Mouse (Mus musculus) gastrocnemius, postnatal 25 days (tissue): ENCODE measurements around the gene Gm20425. TPM values are rescaled to one million over a fixed set of nuclear protein-coding genes. Genes with fewer than 3 reads are reported as not detected.

Experiments used
- DNase-seq: peaks from one replicate; pipeline ENCODE4 v3.0.0; 2022
- long read RNA-seq, 2 experiments: library from polyadenylated mRNA; stranded (forward); transcript quantifications; one replicate each; pipeline ENCODE4 v2.0.0; 2021
- total RNA-seq, 2 experiments: library from RNA; stranded (reverse); gene quantifications; 1 replicate in 1 of 2; 2 replicates in 1 of 2; pipeline ENCODE4 v1.2.3; 2021

The Gm20425 gene
- 1 to 10 TPM in 1 of 2 experiments, not detected in 1; 5.6 TPM for total RNA-seq
- long read RNA-seq, experiment 1 = 0 reads
- long read RNA-seq, experiment 2 = 0 reads

DNA sequence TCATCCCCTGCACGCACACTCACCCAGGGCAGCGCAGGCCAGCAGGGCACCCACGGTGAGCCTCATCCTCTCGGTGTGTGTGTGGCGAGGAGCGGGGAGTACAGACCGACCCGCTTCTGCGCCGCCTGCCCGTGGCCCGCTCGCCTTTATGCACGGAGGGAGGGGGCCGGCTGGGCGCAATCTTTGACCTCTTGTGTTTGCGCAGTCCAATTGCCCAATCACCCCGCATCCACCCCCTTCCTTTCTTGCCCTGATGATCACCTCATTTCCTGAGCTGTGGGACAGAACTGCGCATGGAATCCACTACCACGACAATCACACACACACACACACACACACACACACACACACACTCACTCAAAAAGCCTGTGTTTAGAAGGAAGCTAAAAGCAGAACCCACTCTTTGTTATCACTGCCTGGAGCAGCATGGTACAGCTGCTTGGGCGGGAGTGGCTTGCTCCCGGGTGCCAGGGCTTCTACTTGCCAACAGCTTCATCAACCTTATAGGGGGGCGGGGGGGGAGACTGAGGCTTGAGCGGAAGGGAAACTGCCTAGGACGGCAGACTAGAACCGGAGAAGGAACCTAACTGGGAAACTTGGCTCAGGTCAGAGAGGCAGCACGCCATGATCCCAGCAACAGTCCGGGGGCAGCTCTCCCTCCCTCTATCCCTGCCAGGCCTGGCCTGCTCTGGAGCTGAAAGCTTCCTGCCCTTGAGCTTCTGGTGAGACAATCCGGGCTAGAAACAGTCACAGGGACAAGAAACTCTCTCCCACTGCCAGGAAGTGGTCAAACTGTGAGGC is at the start of gene Gm20425, which contains the start of gene Trf:
Gene Gm20425, minus strand, starts transcription at position 157 of the 801 bp plus-strand sequence.
Gene Trf, minus strand, starts transcription at position 294 of the 801 bp plus-strand sequence.
- peak; percentile 35 for DNase-seq

DNA sequence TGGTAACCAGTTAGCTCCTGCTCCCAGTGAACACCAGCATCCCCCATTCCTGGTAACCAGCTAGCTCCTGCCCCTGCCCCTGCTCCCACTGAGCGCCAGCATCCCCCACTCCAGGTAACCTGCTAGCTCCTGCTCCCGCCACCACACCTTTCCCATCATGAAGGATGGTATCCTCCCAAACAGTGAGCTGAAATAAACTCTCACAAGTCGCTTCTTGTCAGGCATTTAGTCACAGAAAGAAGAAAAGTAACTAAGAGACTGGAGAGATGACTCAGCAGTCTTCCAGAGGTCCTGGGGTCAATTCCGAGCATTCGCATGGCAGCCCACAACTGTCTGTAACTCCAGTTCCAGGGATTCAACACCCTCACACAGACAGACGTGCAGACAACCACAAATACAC is 46.8 kb upstream of the Gm20425 start:
- no peak for DNase-seq

DNA sequence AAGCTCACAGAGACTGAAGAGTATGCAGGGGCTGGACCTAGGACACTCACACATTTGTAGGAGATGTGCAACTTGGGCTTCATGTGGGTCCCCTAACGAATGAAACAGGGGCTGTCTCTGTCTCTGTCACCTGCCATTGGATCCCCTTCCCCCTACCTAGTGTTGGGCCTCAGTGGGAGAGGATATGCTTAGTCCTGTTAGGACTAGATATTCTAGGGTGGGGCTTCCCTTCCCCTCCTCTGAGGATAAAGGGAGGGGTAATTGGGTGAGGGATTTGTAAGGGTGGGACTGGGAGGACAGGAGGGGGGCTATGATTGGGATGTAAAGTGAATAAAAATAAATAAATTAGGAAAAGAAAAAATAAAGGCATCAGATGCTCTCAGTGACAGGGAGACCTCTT is 45.6 kb upstream of the Gm20425 start:
- no peak for DNase-seq

DNA sequence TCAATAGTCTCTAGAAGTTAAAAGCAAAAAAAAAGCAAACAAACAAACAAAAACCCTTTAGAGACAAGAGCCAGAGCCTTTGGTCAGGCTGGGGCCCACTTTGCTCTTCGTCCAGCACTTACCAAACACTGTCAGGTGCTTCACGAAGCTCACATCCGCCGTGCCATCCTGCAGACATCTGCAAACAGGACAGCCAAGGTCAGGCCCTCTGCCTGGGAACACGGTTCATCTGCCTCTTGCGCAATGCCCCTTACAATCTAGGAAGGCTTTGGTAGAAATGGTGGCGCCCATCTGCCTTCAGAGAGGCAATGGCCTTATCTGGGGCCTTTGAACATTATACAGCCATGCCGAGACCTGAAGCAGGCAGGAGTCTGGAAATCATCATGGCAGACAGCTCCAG is 44.7 kb upstream of the Gm20425 start:
- no peak for DNase-seq

DNA sequence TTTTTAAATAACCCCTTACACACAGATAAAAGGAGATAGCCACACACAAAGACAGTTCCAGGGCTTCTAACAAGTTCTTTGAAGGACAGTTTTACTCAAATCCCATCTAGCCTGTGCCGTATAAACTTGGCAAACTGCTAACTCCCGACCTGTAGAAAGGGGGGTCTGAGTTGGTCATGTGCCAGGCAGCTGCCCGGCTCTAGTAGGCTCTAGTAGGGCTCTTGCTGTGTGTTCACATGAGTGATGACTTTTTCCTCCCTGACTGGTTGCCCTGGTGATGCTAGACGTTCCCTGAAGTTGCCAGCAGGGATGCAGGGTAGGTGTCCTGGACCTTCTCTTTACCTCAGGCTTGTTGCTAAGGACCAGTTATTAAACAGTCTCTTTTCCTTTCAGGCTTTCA is 41.0 kb upstream of the Gm20425 start:
- no peak for DNase-seq

DNA sequence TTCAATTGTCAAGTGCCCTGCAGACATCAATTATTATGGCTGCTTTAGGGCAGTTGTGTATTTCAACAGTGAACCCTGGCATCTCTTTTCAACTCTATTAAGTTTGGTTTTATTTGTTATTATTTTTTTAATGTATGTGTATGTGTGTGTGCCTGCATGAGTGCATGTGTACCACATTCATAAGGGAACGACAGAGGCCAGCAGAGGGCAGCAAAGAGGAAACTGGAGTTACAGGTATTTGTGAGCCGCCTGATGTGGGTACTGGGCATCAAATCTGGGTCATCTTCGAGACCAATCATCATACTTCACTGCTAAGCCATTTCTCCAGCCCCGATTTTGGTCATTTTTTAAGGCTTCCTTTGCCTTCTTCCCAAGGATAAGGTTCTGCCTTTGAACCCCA is 35.7 kb upstream of the Gm20425 start:
- DNase-seq = no peak

DNA sequence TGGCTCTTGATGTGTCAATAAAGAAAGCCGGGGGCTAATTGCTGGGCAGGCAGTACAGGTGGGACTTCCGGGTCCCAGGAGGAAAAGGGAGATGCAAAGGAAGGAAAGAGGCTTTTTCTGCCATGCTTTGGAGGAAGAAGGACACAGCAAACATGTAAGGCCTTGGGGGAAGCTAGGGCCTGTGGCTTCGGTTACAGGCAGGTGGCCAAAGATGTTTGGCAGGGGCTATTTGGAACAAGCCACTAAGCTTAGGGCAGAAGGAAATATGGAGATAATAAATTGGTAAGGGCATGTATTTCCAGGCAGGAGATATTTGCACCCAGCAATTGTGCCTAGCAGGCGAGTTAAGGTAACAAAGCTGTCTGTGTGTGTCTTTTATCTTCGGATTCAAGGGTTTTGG is 22.8 kb upstream of the Gm20425 start:
- no peak for DNase-seq

DNA sequence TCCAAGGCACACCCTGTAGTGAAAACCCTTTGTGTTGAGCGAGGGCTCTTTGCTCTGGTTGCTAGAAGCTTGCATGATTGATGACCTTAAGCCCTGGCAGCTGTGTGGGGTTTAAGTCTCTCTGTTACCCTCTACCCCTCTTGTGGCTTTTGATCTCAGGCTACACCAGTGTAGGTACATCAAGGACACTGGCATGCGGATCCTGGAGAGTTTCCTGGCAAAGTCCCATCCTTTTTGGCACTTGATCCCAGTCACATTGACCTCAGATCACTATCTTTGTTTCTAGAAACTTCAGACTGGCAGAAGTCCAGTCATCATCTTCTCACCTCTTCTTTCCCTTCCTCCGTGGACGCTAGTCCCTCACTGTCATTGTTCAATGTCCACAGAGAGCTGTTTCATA is 18.5 kb upstream of the Gm20425 start:
- DNase-seq = no peak

DNA sequence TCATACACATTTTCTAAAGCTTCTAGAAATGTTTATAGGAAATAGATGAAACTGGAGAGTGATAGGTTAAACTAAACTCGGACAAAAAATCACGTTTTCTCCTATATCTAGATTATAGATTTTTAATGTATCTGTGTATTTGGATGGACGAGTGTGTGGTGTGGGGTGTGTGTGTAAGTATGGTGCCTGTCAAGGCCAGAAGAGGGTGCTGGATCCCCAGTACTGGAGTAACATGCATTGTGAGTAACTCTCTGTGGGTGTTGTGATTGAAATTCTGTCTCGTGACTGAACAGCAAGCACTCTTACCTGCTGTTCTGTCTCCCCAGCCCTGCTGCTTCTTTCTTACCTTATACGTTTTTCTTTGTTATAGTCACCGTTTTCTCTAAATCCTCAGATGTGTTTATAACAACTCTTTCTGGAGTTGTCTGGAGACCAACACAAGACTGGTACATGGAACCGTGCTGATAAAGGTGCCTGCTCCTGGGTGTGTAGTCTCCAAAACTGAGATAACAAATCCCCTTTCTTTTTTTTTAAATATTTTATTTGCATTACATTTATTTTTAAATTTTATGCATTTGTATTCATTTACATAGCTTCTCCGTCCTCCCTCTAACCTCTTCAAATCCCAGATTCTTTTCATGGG is 16.5 kb upstream of the Gm20425 start:
- DNase-seq = no peak

DNA sequence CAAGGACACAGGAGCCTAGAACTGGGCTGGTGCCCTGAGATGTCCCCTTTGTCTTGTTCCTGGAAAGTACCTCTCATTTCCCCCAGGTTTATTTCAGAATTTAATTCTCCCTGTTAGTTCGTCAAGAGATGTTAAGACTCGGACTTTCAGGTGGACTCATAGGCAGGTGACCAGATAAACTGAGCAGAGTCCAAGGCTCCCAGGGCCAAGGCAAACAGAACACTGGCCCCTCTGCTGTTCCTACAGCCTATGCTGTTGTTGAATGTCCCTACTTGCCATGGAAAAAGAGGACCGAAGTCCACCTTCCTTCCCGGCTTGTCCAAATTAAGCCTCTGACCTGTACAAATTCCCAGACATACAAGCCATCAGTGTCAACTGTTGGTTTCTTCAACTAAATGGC is 13.5 kb upstream of the Gm20425 start:
- no peak for DNase-seq

DNA sequence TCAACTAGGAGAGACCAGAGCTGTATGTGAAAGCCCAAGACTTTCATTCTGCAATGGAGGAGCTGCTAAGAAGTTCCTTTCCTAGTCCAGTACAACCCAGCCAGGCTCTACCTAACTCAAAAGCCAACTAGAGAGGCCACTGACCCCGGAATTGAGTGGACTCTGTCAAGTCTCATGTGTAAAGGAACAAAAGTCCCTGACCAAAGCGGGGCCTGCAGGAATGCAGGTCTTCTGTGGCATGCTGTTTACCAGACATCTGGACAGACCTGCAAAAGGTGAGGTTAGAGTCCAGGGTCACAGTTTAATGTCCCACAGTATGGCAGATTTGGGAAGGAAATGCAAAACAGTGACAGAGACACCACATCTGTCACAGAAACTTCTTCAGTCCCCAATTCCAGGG is 11.1 kb upstream of the Gm20425 start:
- no peak for DNase-seq

DNA sequence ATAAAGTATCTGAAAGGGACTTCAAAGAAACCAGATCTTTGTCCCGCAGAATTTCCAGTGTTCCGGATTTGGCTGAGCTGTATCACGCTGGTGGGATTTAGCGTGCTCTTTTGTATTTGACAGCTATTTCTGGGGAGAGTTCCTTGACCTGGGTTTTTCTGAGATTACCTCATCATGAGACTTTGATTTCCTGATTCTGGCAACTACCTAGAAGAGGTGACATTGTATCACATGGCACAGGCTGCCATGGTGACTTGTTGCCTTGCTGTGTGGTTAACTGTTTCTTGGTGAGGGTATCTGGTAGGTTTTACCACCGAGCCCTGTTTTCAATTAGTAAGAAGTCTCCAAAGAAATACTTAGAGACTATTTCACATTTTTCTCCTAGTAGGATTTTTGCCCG is 9.4 kb upstream of the Gm20425 start:
- DNase-seq = no peak

DNA sequence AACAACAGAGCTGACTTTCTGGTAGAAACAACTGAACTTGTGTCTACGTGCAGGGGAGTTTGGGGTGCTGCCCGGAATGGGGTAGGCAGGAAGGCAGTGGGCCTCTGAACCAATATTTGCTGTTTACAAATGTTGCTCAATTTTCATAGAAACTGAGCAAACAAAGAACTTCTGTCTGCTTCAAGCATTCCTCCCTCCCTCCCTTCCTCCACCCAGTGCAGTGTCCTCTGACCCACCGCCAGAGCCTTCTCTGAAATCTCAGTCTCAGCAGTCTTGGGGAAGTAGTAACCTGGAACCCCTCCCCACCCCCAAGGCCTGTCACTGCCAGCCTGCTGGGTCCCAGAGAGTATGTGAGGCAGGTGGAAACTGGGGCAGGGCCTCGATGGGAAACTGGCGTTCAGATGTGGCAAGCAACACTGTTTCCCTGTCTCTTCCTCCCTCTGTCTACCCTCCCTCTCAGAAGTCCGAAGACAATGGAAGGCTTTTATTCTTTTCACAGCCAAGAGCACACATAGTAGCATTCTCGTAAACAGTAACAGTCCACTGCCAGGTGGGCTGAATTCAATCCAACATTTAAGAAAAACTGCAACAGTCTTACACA is 4.6 kb upstream of the Gm20425 start:
- no peak for DNase-seq

DNA sequence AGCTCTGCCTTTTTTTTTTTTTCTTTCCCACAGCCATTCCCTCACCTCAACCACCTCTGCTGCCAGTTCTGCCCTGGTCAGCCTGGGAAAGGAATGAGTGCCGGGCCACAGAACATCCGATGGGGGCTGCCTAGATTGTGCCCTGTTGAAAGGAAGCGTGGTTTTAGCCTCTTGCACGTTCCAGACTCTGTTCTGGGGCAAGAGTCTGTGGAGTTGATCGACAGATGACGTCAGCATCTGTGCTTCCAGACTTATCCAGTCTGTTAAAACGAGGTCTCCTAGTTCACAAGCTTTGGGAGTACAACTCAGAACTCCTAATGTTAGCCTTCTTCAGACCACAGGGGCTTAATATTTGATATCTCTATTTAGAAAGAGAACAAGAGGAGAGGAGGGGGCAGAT is 4.0 kb upstream of the Gm20425 start:
- no peak for DNase-seq

DNA sequence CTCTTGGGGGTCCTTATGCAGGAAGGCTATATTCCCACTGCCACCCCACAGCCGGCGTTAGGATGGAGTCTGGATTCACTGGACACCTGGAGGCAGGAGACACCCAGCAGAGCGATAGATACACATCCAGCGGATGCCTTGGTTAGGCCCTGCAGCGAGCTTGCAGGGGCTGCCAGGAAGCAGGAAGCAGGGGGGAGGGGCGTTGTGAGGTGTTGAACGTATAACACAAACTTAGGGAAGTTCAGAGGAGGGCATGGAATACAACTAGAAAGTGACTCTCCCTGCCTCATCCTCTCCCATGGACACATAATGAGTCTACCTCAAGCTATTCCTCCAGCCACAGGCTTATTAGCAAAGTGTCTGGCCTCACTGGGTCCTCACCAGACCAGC is 2.9 kb upstream of the Gm20425 start:
- no peak for DNase-seq

DNA sequence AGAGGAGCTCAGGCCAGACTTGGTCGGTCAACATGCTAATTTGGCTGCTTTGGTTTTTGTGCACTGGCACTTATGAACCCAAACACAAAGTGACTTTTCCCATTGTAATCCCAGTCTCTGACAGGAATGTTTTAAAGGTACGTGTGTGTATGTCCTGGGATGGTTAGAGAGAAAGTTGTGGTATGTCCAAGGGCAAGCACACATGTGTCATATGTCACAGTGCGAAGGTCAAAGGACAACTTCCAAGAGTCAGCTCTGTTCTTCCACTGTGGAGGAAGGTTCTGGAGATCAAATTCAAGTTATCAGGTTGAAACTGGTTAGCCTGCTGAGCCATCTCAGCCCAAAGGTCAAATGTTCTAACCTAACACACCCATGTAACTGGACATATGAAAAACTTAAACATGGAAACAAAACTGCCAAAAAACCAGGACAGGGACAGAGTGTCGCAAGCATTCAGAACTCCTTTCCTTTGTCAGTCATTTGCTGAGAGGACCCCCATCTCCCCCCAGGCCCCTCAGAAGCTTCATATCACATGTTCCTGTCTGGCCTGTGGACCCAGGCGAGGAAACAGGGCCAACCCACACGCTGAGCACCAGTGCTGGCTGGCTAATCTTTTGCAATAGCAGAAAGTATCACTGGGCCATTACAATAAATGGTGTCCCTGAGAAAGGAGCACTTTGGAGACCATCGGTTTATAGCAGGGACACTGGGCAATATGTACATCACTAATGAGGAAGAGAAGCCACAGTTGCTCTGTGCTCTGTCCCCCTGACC is 2.3 kb upstream of the Gm20425 start:
- DNase-seq = no peak

DNA sequence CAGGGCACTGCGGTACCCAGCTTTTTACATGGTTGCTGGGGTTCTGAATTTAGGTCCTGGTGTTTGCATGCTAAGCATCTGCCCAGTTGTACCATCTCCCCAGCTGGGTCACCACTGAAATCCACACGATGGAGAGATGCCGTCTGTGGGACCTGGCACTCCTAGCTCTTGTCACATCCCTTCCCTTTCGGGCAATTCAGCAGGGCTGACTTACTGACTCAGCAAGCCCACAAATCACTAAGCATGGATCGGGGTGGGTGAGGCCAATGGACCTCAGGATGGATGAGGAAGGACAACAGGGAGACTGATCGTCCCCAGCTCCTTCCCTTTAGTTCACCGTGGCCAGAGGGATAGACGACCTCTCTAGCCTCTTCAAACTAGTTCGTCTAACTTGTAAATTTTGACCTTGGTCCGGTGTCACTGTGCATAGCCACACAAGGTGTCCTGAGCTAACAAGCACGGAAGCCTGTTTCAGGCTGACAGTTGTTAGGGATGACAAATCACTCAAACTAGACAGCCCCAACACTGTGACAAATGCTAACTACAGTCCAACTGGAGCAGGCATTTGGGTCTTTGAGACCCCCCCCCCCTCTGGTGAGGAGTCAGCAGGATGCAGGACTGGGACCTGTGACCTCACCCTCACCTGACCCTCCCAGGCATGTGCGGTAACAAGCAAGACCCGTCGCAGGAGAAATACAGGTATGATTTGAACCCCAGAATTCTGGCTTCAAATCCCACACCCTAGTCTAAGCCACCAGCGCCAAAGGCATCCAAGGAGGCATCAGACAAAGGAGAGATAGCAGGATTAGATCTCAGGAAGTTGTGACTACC is 855 bp downstream of the Gm20425 start:
- no peak for DNase-seq

DNA sequence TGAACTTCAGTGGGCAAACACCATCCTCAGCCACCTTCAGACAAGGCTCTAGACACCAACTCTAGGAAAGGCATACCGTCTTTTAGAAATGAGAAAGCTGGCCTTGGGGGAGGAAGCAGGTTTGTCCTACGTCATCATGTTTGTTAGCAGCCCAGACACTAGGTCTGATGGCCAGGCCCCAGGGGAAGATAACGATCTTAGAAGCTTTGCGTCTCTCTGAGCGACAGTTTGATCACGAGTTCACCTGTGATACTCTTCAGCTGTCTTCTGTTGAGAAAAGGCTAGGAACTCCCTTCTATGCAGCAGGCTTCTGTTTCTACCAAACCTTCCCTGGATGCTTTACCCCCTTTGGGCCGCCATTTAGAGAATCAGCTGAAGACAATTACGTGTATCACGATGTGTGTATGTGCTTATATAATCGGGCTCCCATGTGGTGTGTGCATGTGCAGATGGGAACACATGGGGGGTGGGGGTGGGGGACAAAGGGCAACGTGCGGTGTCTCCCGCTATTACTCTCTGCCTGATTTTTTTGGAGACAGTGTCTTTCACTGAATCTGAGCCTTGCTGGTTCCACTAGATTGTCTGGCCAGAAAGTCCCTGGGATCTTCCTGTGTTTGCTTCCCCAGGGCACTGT is 1.6 kb downstream of the Gm20425 start:
- DNase-seq = no peak

DNA sequence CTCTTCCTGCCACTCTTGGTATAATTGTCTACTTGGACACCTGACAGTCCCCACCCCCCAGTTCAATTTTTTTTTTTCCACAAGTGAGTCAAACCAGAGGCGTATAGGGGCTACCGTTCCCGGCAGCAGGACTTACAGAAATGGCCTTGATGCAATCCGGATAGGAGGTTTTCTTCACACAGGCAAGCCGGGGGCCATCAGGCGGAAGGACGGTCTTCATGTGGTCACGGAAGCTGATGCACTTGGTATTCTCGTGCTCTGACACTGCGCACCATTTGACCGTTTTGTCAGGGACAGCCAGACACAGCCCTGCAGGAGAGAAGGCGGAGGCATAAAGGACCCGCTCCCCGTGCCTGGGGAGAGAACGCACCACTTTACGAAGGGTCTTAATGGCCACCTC is 2.3 kb downstream of the Gm20425 start:
- DNase-seq = no peak

DNA sequence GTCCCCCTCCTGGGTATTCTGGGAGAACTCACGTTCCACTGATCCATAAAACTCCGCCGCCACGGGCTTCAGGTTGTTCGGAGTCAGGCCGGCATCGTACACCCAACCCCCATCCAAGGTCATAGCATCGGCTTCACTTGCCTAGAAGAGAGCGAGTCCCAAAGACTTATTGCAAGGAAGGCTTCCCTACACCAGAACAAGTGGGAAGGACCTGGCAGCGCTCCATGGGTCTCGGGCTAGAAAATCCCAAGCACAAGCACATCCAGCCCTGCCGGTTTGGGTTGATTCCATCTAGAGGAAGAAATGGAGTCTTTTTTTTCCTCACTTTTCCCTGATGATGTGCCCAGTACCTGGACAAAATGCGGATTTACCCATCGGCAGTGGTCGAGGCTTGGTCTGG is 3.3 kb downstream of the Gm20425 start:
- no peak for DNase-seq

DNA sequence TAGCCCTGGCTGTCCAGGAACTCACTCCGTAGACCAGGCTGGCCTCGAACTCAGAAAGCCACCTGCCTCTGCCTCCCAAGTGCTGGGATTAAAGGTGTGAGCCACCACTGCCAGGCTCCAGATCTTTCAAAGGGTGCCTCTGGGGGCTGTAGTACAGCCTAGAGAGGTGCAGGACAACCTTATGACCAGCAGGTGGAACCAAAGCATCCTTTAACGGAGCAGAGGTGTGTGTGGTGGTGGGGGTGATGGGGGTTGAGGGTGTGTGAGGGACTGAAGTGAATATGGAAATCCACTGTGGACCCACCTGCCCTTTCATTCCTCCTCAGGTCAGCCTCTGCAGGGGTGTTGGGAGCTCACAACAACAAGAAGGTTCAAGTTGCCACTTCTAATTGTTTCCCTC is 4.6 kb downstream of the Gm20425 start:
- no peak for DNase-seq
